Mouse (Mus musculus): ENCODE measurements around the gene Nkx2-1.

The Nkx2-1 gene

GRCm38 (mm10) chr12:56487046-56487445 lies 49.7 kb downstream of the Nkx2-1 start:
- no peak for DNase-seq (ENCODE audit: low read depth, low spot score)
- Histone ChIP-seq H3K27me3 (ENCODE audit: control insufficient read depth, insufficient read depth, low read length, poor library complexity, severe bottlenecking) (no peaks in the 10 kb centered on the region), H3K36me3 (ENCODE audit: control insufficient read depth, insufficient read depth, low read length, poor library complexity, severe bottlenecking) (no peaks in the 10 kb centered on the region)

- H3K27me3 ChIP-seq (ENCODE audit: control insufficient read depth, insufficient read depth, low read length, poor library complexity, severe bottlenecking) = no peaks in the 10 kb centered on the region
- DNase-seq (ENCODE audit: low read depth, low spot score) = no peak
- H3K36me3 ChIP-seq (ENCODE audit: control insufficient read depth, insufficient read depth, low read length, poor library complexity, severe bottlenecking) = no peaks in the 10 kb centered on the region
These were observed 54.1 kb downstream of the Nkx2-1 start for GRCm38 (mm10) chr12:56482606-56483005.
